Mouse (Mus musculus): Measurements from ENCODE around the gene Ncl.

- TF ChIP-seq CTCF (IDR thresholded peaks at IDR 0.05; ENCODE audit: low read depth, low read length) (no peak), POLR2A (IDR thresholded peaks at IDR 0.05; ENCODE audit: extremely low read depth, insufficient read depth, low read length) (no peak)
Observed at GRCm38 (mm10) chr1:86320822-86321413, 38.3 kb downstream of the Ncl start.
